Mouse (Mus musculus) heart, adult 2 months (tissue): ENCODE data around the gene P4ha3. TPM values are rescaled to one million over a fixed set of nuclear protein-coding genes. Genes with fewer than 3 reads are reported as not detected.
A peak's percentile ranks its signal among the peaks of the same experiment; 100 is the strongest.

Experiments used
- DNase-seq, 2 experiments: peaks; one replicate each; pipeline ENCODE4 v3.0.0; 2021
- H3K27ac ChIP-seq: fragments of 200-600 bp; 2 replicates; pipeline ENCODE4 v1.8.1; 2022
- H3K27me3 ChIP-seq: fragments of 200-500 bp; 2 replicates; pipeline ENCODE4 v1.6.1; 2012; ENCODE audit warnings: mild to moderate bottlenecking, low read length, inconsistent platforms, mixed read lengths; ENCODE audit not compliant: control insufficient read depth, insufficient read depth
- H3K36me3 ChIP-seq: fragments of 200-500 bp; 2 replicates; pipeline ENCODE4 v1.6.1; 2012; ENCODE audit warnings: low read length, inconsistent platforms; ENCODE audit not compliant: control insufficient read depth, insufficient read depth
- H3K4me1 ChIP-seq: fragments of 200-500 bp; 2 replicates; pipeline ENCODE4 v1.6.1; 2011; ENCODE audit warnings: low read length; ENCODE audit not compliant: control insufficient read depth, insufficient read depth
- H3K4me3 ChIP-seq: fragments of 200-600 bp; 2 replicates; pipeline ENCODE4 v1.8.1; 2022
- H3K79me2 ChIP-seq: fragments of 200-500 bp; replicated peaks from 2 replicates; pipeline ENCODE4 v1.6.1; 2012; ENCODE audit warnings: mild to moderate bottlenecking, inconsistent platforms, low read length, moderate library complexity, mixed read lengths; ENCODE audit not compliant: control insufficient read depth, insufficient read depth
- H3K9ac ChIP-seq: fragments of 200-500 bp; 2 replicates; pipeline ENCODE4 v1.6.1; 2012; ENCODE audit warnings: low read depth, mild to moderate bottlenecking, control low read depth, inconsistent platforms, low read length, mixed read lengths
- CTCF ChIP-seq: fragments of 200-600 bp; IDR thresholded peaks from 2 replicates; pipeline ENCODE4 v1.8.1; 2022; ENCODE audit warnings: antibody characterized with exemption, mild to moderate bottlenecking, moderate library complexity
- EP300 ChIP-seq: fragments of 200-500 bp; IDR thresholded peaks from 2 replicates; pipeline ENCODE4 v1.6.1; 2011; ENCODE audit warnings: low read depth, low read length, control low read depth; ENCODE audit not compliant: insufficient read depth
- POLR2A ChIP-seq: fragments of 200-500 bp; IDR thresholded peaks from 2 replicates; pipeline ENCODE4 v1.6.1; 2011; ENCODE audit warnings: mild to moderate bottlenecking, low read depth, low read length, control low read depth; ENCODE audit not compliant: insufficient read depth
- WGBS: fragments of 180-500 bp; shearing (Covaris S2); methylation state at CpG from one replicate; pipeline ENCODE4 v1.1.7; 2018; 5-methylcytosine and 5-hydroxymethylcytosine counted together
- intact Hi-C: fragments of 180-260 bp; cut with DNase I; formaldehyde crosslinking; loops from one replicate; pipeline ENCODE4 v1.15.1; 2025
- polyA plus RNA-seq: library from polyadenylated mRNA; depleted of rRNA; stranded (reverse); fragments of >200 nt; gene quantifications from 2 replicates; pipeline ENCODE4 v1.2.3, GENCODE M21; 2012
- total RNA-seq, 2 experiments: library from RNA; stranded (reverse); gene quantifications; 2 replicates each; pipeline ENCODE4 v1.2.3; 2021

Gene P4ha3
- total and polyA plus RNA-seq, 3 experiments: 0.16 to 0.45 (median 0.33) TPM

GRCm38 (mm10) chr7:100295745-100296144, 10.4 kb downstream of the P4ha3 start:
- H3K27ac ChIP-seq: no peak overlapping the region
- H3K79me2 ChIP-seq: no peaks in the 10 kb centered on the region
- no peak for DNase-seq
- H3K27me3 ChIP-seq: no peaks in the 10 kb centered on the region
- no peak for TF ChIP-seq POLR2A
- no peak for TF ChIP-seq CTCF
- no peak for TF ChIP-seq EP300
- H3K4me3 ChIP-seq: no peak overlapping the region
- intact Hi-C loops: no loop called here
- H3K4me1 ChIP-seq: peaks cover 2% of the 10 kb centered on the region
- H3K9ac ChIP-seq: no peak overlapping the region
- WGBS: 98% methylated on average over 2 of the region's 2 CpGs
- no peaks in the 10 kb centered on the region for H3K36me3 ChIP-seq

GRCm38 (mm10) chr7:100296699-100297098, 11.4 kb downstream of the P4ha3 start:
- no peak overlapping the region for H3K4me3 ChIP-seq
- H3K27ac ChIP-seq: no peak overlapping the region
- TF ChIP-seq EP300: no peak
- no peak for TF ChIP-seq POLR2A
- H3K36me3 ChIP-seq: no peaks in the 10 kb centered on the region
- intact Hi-C loops: no loop called here
- 53% methylated on average over 6 of the region's 6 CpGs for WGBS
- DNase-seq: no peak
- H3K4me1 ChIP-seq: peaks cover 4% of the 10 kb centered on the region
- H3K27me3 ChIP-seq: no peaks in the 10 kb centered on the region
- no peak overlapping the region for H3K9ac ChIP-seq
- no peaks in the 10 kb centered on the region for H3K79me2 ChIP-seq

GRCm38 (mm10) chr7:100298861-100299510, 13.7 kb downstream of the P4ha3 start:
- Histone ChIP-seq H3K27me3 (no peaks in the 10 kb centered on the region), H3K9ac (no peak overlapping the region), H3K36me3 (no peaks in the 10 kb centered on the region), H3K27ac (no peak overlapping the region), H3K4me1 (peaks cover 4% of the 10 kb centered on the region), H3K4me3 (no peak overlapping the region), H3K79me2 (no peaks in the 10 kb centered on the region)
- no peak for TF ChIP-seq CTCF
- TF ChIP-seq POLR2A: no peak
- no peak for TF ChIP-seq EP300
- 78% methylated on average over 14 of the region's 14 CpGs for WGBS
- intact Hi-C loops: no loop called here
- DNase-seq: no peak

DNA sequence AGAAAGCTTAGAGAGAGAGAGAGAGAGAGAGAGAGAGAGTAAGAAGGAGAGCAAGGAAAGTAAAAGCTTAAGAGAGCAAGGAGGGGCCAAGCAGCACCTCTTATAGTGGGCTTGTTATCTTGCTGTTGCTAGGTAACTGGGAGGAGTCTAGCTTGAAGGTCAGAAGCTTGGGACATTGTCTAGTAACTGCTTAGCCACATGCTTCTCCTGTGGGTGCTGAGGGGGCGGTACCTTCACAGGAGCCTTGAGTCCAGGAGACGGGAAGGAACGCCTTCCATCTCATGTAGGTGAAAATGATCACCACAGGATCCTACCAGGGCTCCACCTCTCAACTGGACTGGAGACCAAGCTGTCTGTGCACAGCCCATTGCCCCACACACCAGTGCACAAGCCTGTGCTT, 16.1 kb downstream of the P4ha3 start:
- Histone ChIP-seq H3K27me3 (no peaks in the 10 kb centered on the region), H3K79me2 (no peaks in the 10 kb centered on the region), H3K9ac (no peak overlapping the region), H3K4me3 (no peak overlapping the region), H3K27ac (no peak overlapping the region), H3K4me1 (peaks cover 4% of the 10 kb centered on the region), H3K36me3 (no peaks in the 10 kb centered on the region)
- intact Hi-C loops: no loop called here
- no peak for DNase-seq
- TF ChIP-seq POLR2A (no peak), EP300 (no peak), CTCF (no peak)
- WGBS: 69% methylated on average over 3 of the region's 3 CpGs

GRCm38 (mm10) chr7:100302316-100302715, 17.0 kb downstream of the P4ha3 start:
- no peak overlapping the region for H3K9ac ChIP-seq
- no peaks in the 10 kb centered on the region for H3K27me3 ChIP-seq
- intact Hi-C loops: no loop called here
- H3K79me2 ChIP-seq: no peaks in the 10 kb centered on the region
- peaks cover 2% of the 10 kb centered on the region for H3K4me1 ChIP-seq
- peak in 1 of 2 experiments; percentile 50 for DNase-seq
- no peak overlapping the region for H3K4me3 ChIP-seq
- no peaks in the 10 kb centered on the region for H3K36me3 ChIP-seq
- 33% methylated on average over 4 of the region's 4 CpGs for WGBS
- no peak overlapping the region for H3K27ac ChIP-seq
- TF ChIP-seq POLR2A (no peak), EP300 (no peak), CTCF (no peak)

GRCm38 (mm10) chr7:100305894-100306293, 20.6 kb downstream of the P4ha3 start:
- H3K4me1 ChIP-seq: peaks cover 2% of the 10 kb centered on the region
- no peaks in the 10 kb centered on the region for H3K79me2 ChIP-seq
- DNase-seq: no peak
- no peak overlapping the region for H3K27ac ChIP-seq
- H3K4me3 ChIP-seq: no peak overlapping the region
- H3K36me3 ChIP-seq: no peaks in the 10 kb centered on the region
- no peak overlapping the region for H3K9ac ChIP-seq
- TF ChIP-seq CTCF (no peak), POLR2A (no peak), EP300 (no peak)
- no peaks in the 10 kb centered on the region for H3K27me3 ChIP-seq
- WGBS: 89% methylated on average over 9 of the region's 9 CpGs
- intact Hi-C loops: no loop called here
